Mouse (Mus musculus): Measurements from ENCODE around the gene Gm10750. TPM values are rescaled to one million over a fixed set of nuclear protein-coding genes. Genes with fewer than 3 reads are reported as not detected.
"Not testable (repeated sequence)": the region's sequence is repeated elsewhere in the genome, so short reads cannot be mapped to it uniquely, and the experiment has no call there.

Gm10750 gene
- polyA plus RNA-seq (2012; rRNA removed): not detected in 2 replicates

DNA sequence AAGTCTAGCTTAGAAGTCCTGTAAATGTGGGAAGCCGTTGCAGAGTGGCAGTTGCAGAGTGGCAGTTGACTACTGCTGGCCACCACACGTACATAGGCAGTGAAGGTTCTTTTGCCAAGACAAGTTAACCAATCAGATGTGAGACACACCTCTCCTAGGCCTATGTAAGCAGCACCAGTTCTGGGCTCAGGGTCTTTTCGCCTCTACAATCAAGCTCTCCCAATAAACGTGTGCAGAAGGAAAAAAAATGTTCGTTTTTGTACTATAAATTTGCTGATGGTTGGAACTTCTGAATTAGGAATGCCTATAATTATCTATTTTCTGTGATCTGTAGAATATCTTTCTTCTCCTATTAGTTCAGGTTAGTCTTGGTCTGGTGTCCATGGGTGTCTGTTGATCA, at the start of gene Gm10750:
Gm10750 (minus strand) TSS at position 101 of the 400 bp plus-strand sequence.
- not testable (repeated sequence) for H3K4me1 ChIP-seq (ENCODE audit: control insufficient read depth, insufficient read depth, low read length); H3K27ac ChIP-seq (ENCODE audit: insufficient read depth, low read length); H3K4me3 ChIP-seq (ENCODE audit: insufficient read depth, low read length)

DNA sequence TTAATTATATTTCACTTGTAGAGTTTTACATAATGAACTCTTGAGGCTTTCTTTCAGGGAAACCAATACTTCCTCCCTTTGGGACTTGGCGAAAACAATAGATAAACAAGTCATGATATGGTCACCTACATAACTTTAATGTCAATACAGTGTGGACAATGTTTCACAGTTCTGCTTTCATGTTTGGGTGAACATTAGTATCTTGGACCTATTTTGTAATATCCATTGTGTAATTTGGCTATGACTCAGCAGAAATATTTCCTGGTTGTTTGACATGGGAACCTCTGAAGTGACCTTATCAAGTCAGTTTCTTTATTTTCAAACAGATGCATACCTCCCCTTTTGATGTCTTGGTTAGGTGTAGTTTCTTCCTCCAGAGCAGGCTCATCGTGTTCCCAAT, 12.2 kb downstream of the Gm10750 start:
- Histone ChIP-seq H3K4me1 (ENCODE audit: control insufficient read depth, insufficient read depth, low read length) (no peaks in the 10 kb centered on the region), H3K27ac (ENCODE audit: insufficient read depth, low read length) (no peak overlapping the region), H3K4me3 (ENCODE audit: insufficient read depth, low read length) (no peak overlapping the region)
- no peak for TF ChIP-seq CTCF (IDR thresholded peaks at IDR 0.05; ENCODE audit: extremely low read depth, insufficient read depth, low read length)

GRCm38 (mm10) chr2:149003151-149003550, 13.9 kb downstream of the Gm10750 start, which contains the start of gene Gm1330:
Gene Gm1330 (minus strand): TSS chr2:149003251.
- no peak within 1 kb of the TSS for H3K4me3 ChIP-seq (ENCODE audit: insufficient read depth, low read length)
- no peaks in the 10 kb centered on the region for H3K4me1 ChIP-seq (ENCODE audit: control insufficient read depth, insufficient read depth, low read length)
- TF ChIP-seq CTCF (IDR thresholded peaks at IDR 0.05; ENCODE audit: extremely low read depth, insufficient read depth, low read length) (no peak), POLR2A (IDR thresholded peaks at IDR 0.05; ENCODE audit: extremely low read depth, insufficient read depth, low read length) (no peak)
- H3K27ac ChIP-seq (ENCODE audit: insufficient read depth, low read length): no peak within 1 kb of the TSS

DNA sequence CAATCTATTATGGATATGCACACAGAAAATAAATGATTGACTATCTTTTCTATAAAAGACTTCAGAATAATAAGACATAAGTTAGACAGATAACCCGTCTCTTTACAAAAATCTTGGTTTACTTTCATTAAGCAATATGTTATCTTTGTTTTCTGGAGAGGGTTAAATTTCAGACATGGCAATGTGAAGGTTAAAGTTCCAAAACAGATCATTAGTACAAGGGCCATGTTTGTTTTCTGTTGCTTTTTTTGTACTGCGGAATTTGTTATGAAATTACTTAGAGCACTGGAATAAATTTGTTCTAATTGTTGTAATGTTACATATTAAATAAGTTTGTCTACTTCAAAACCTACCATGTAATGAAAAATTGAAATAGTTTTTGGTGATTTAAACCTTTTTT, 21.9 kb downstream of the Gm10750 start:
- H3K4me3 ChIP-seq (ENCODE audit: insufficient read depth, low read length): no peak overlapping the region
- TF ChIP-seq POLR2A (IDR thresholded peaks at IDR 0.05; ENCODE audit: extremely low read depth, insufficient read depth, low read length): no peak
- TF ChIP-seq CTCF (IDR thresholded peaks at IDR 0.05; ENCODE audit: extremely low read depth, insufficient read depth, low read length): no peak
- no peak overlapping the region for H3K27ac ChIP-seq (ENCODE audit: insufficient read depth, low read length)
- H3K4me1 ChIP-seq (ENCODE audit: control insufficient read depth, insufficient read depth, low read length): no peaks in the 10 kb centered on the region

Other genes starting within 250 kb of the Gm10750 start
- gene Cst11, start 245.7 kb downstream of the Gm10750 start, polyA plus RNA-seq (2012; rRNA removed): not detected in 2 replicates
- not detected in 2 replicates for gene 8030411F24Rik, start 235.2 kb downstream of the Gm10750 start, polyA plus RNA-seq (2012; rRNA removed)
- gene Cst12, start 227.9 kb downstream of the Gm10750 start, polyA plus RNA-seq (2012; rRNA removed): not detected in 2 replicates
- not detected in 2 replicates for gene Cst8, start 218.5 kb downstream of the Gm10750 start, polyA plus RNA-seq (2012; rRNA removed)
- gene Cst13, start 197.2 kb downstream of the Gm10750 start, polyA plus RNA-seq (2012; rRNA removed): not detected in 2 replicates
- not detected in 2 replicates for gene Cst9, start 182.1 kb downstream of the Gm10750 start, polyA plus RNA-seq (2012; rRNA removed)
- not detected in 2 replicates for gene 9230104L09Rik, start 152.2 kb downstream of the Gm10750 start, polyA plus RNA-seq (2012; rRNA removed)
- 4,891 and 5,493 TPM in 2 replicates for gene Cst3, start 141.5 kb downstream of the Gm10750 start, polyA plus RNA-seq (2012; rRNA removed)
- gene Gm1330, start 14.0 kb downstream of the Gm10750 start, polyA plus RNA-seq (2012; rRNA removed): not detected in 2 replicates

Data from cortical plate, adult 2 months (tissue).